Mouse (Mus musculus): Measurements from ENCODE around the gene Gm11444.

DNA sequence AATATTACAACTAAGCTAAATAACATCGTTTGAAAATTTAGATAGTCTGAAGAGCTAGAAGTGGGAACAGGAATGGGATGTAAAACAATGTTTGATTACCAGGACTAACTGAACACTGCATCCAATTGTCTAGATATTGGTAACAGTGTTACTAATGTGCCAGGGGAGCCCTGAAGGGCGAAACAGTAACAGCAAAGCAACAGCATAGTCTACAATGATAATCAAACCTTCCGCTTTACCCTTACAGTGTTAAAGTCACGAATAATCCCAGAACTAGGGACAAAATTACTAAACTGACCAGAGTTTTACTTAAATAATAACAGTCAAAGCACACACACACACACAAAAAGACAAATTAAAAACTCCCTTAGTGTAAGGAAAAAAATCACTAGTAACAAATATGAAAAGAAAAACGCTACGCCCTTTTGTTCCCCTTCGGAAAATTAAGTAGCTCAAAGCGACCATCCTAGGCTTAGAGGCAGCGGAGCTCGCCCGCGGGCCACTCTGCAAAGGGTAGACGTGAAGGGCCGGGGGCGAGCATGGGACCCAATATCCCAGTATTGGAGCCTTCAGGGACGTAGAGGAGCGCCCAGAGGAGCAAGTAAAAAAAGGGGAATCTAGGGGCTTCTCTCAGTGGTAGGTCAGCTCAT lies 37.8 kb upstream of the Gm11444 start:
- TF ChIP-seq CTCF (conservative IDR thresholded peaks at IDR 0.05 in 1 of 2, IDR thresholded peaks at IDR 0.05 in 1 of 2; ENCODE audit: low read depth in 2 of 2, low read length in 2 of 2): no peak
- no peak for TF ChIP-seq POLR2A (IDR thresholded peaks at IDR 0.05; ENCODE audit: low read depth, low read length)
- no peak for TF ChIP-seq E2F4 (IDR thresholded peaks at IDR 0.05; ENCODE audit: insufficient replicate concordance, low read depth, low read length)
- TF ChIP-seq MAFK (IDR thresholded peaks at IDR 0.05; ENCODE audit: insufficient replicate concordance, low read length): no peak
- TF ChIP-seq PAX5 (IDR thresholded peaks at IDR 0.05; ENCODE audit: low read length): no peak
- TF ChIP-seq CHD2 (IDR thresholded peaks at IDR 0.05; ENCODE audit: low read length): no peak
- no peak for TF ChIP-seq SMC3 (IDR thresholded peaks at IDR 0.05; ENCODE audit: low read depth, low read length)
- TF ChIP-seq HCFC1 (IDR thresholded peaks at IDR 0.05; ENCODE audit: low read depth, low read length): no peak
- TF ChIP-seq TBP (conservative IDR thresholded peaks at IDR 0.05; ENCODE audit: low read depth, low read length): no peak
- no peak for TF ChIP-seq CHD1 (IDR thresholded peaks at IDR 0.05; ENCODE audit: low read depth, low read length)
- no peak for TF ChIP-seq RAD21 (IDR thresholded peaks at IDR 0.05; ENCODE audit: low read depth, low read length)
- TF ChIP-seq ZC3H11A (IDR thresholded peaks at IDR 0.05; ENCODE audit: low read depth, low read length): no peak
- no peak for TF ChIP-seq MEF2A (IDR thresholded peaks at IDR 0.05; ENCODE audit: borderline replicate concordance, low read depth, low read length)
- TF ChIP-seq ZKSCAN1 (IDR thresholded peaks at IDR 0.05; ENCODE audit: borderline replicate concordance, low read depth, low read length): no peak

All from CH12.LX (cell line).